Mouse (Mus musculus): ENCODE results near the gene Cyfip2. TPM values are rescaled to one million over a fixed set of nuclear protein-coding genes. Genes with fewer than 3 reads are reported as not detected.

The Cyfip2 gene
- polyA plus RNA-seq, 1 experiment from 2014 or later = 20.4 TPM

GRCm38 (mm10) chr11:46241150-46241673, 71.4 kb downstream of the Cyfip2 start:
- H3K27ac ChIP-seq (replicated peaks) = no peak overlapping the region
- peaks cover 60% of the 10 kb centered on the region for H3K36me3 ChIP-seq
- DNase-seq (ENCODE audit: low spot score) = no peak
- no peaks in the 10 kb centered on the region for H3K27me3 ChIP-seq (ENCODE audit: low read depth, poor library complexity, severe bottlenecking)
- no peaks in the 10 kb centered on the region for H3K9me3 ChIP-seq (replicated peaks)
- WGBS = 89% methylated on average over 7 of the region's 7 CpGs
- H3K4me3 ChIP-seq = no peak overlapping the region
- peaks cover under 1% of the 10 kb centered on the region for H3K4me1 ChIP-seq

GRCm38 (mm10) chr11:46236976-46237375, 75.7 kb downstream of the Cyfip2 start:
- no peak overlapping the region for H3K4me3 ChIP-seq
- peaks cover 24% of the 10 kb centered on the region for H3K4me1 ChIP-seq
- H3K36me3 ChIP-seq = peaks cover 49% of the 10 kb centered on the region
- H3K9me3 ChIP-seq (replicated peaks) = no peaks in the 10 kb centered on the region
- no peak overlapping the region for H3K27ac ChIP-seq (replicated peaks)
- 39% methylated on average over 4 of the region's 4 CpGs for WGBS
- no peaks in the 10 kb centered on the region for H3K27me3 ChIP-seq (ENCODE audit: low read depth, poor library complexity, severe bottlenecking)
- peak; percentile 60 for DNase-seq (ENCODE audit: low spot score)

- no peaks in the 10 kb centered on the region for H3K27me3 ChIP-seq (ENCODE audit: low read depth, poor library complexity, severe bottlenecking)
- H3K27ac ChIP-seq (replicated peaks) = peak within 1 kb of the TSS; percentile 61
- H3K4me1 ChIP-seq = peaks cover 24% of the 10 kb centered on the region
- no peaks in the 10 kb centered on the region for H3K9me3 ChIP-seq (replicated peaks)
- DNase-seq (ENCODE audit: low spot score) = peak; percentile 56
- peak within 1 kb of the TSS; percentile 7; the same call in 1 of the 2 replicates for H3K4me3 ChIP-seq
- peaks cover 33% of the 10 kb centered on the region for H3K36me3 ChIP-seq
- 34% methylated on average over 11 of the region's 11 CpGs for WGBS
Observed at GRCm38 (mm10) chr11:46235334-46235733, 77.3 kb downstream of the Cyfip2 start, which contains the start of gene Fndc9. Gene Fndc9 (plus strand): TSS chr11:46235531.

DNA sequence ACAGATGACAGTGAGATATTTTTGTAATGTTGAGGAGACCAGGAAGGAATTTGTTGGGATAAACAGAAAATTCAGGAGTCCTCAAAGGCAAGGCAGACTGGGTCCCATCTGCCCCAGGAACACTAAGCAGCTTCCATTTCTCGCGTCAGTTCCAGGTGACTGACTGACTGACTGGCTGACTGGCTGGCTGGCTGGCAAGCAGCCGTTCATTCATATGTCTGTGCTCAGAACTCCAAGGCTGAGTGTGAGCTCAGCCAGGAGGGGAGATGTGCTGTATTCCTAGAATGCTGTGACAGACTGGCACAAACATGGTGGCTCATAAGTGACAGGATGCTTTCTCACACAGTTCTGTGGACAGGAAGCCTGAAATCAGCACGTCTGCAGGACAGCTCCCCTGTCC, 78.7 kb downstream of the Cyfip2 start:
- no peaks in the 10 kb centered on the region for H3K27me3 ChIP-seq (ENCODE audit: low read depth, poor library complexity, severe bottlenecking)
- H3K27ac ChIP-seq (replicated peaks) = no peak overlapping the region; the same call in 1 of the 2 replicates
- H3K4me1 ChIP-seq = peaks cover 24% of the 10 kb centered on the region
- no peak overlapping the region for H3K4me3 ChIP-seq
- H3K9me3 ChIP-seq (replicated peaks) = no peaks in the 10 kb centered on the region
- peaks cover 19% of the 10 kb centered on the region for H3K36me3 ChIP-seq
- no peak for DNase-seq (ENCODE audit: low spot score)
- 84% methylated on average over 4 of the region's 4 CpGs for WGBS

GRCm38 (mm10) chr11:46232803-46233202, 79.9 kb downstream of the Cyfip2 start:
- DNase-seq (ENCODE audit: low spot score) = no peak
- H3K9me3 ChIP-seq (replicated peaks) = no peaks in the 10 kb centered on the region
- H3K36me3 ChIP-seq = peaks cover 7% of the 10 kb centered on the region
- H3K27me3 ChIP-seq (ENCODE audit: low read depth, poor library complexity, severe bottlenecking) = no peaks in the 10 kb centered on the region
- H3K27ac ChIP-seq (replicated peaks) = no peak overlapping the region
- H3K4me1 ChIP-seq = peaks cover 24% of the 10 kb centered on the region
- H3K4me3 ChIP-seq = no peak overlapping the region
- WGBS = 93% methylated on average over 4 of the region's 4 CpGs

DNA sequence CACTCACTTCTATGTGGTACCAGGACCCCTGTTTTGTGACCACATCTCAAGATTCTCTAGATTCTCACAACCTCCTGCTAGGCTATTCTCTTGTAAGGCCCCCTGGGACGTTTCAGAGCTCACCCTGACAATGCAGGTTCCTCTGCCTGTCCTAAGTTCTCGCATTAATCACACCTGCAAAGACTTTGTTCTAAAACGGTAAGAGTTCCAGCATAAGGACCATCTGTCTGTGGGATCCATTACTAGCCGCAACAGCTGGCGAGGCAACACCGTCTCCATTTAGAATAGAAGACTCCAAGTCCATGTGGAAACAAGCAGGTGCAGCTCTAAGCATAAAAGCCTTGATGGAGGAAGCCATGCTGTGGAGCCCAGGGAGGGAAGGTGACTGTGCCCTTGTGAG, 82.5 kb downstream of the Cyfip2 start:
- 70% methylated on average over 6 of the region's 6 CpGs for WGBS
- Histone ChIP-seq H3K36me3 (no peaks in the 10 kb centered on the region), H3K9me3 (replicated peaks) (no peaks in the 10 kb centered on the region), H3K4me3 (no peak overlapping the region), H3K27ac (replicated peaks) (no peak overlapping the region), H3K4me1 (peaks cover 13% of the 10 kb centered on the region), H3K27me3 (ENCODE audit: low read depth, poor library complexity, severe bottlenecking) (no peaks in the 10 kb centered on the region)
- no peak for DNase-seq (ENCODE audit: low spot score)

- no peaks in the 10 kb centered on the region for H3K9me3 ChIP-seq (replicated peaks)
- H3K27me3 ChIP-seq (ENCODE audit: low read depth, poor library complexity, severe bottlenecking) = no peaks in the 10 kb centered on the region
- no peak for DNase-seq (ENCODE audit: low spot score)
- no peak overlapping the region for H3K4me3 ChIP-seq
- peaks cover 16% of the 10 kb centered on the region for H3K36me3 ChIP-seq
- H3K27ac ChIP-seq (replicated peaks) = no peak overlapping the region
- WGBS = 87% methylated on average over 5 of the region's 5 CpGs
- H3K4me1 ChIP-seq = peaks cover 5% of the 10 kb centered on the region; the same call in 1 of the 2 replicates
Observed at GRCm38 (mm10) chr11:46225345-46225744, 87.3 kb downstream of the Cyfip2 start.

GRCm38 (mm10) chr11:46223575-46223974, 89.1 kb downstream of the Cyfip2 start:
- Histone ChIP-seq H3K36me3 (peaks cover 16% of the 10 kb centered on the region), H3K4me3 (no peak overlapping the region), H3K4me1 (peaks cover 23% of the 10 kb centered on the region), H3K27ac (replicated peaks) (no peak overlapping the region), H3K27me3 (ENCODE audit: low read depth, poor library complexity, severe bottlenecking) (no peaks in the 10 kb centered on the region), H3K9me3 (replicated peaks) (no peaks in the 10 kb centered on the region)
- 78% methylated on average over 2 of the region's 2 CpGs for WGBS
- no peak for DNase-seq (ENCODE audit: low spot score)

GRCm38 (mm10) chr11:46220211-46220610, 92.4 kb downstream of the Cyfip2 start:
- Histone ChIP-seq H3K27me3 (ENCODE audit: low read depth, poor library complexity, severe bottlenecking) (no peaks in the 10 kb centered on the region), H3K4me1 (peaks cover 37% of the 10 kb centered on the region), H3K36me3 (peaks cover 16% of the 10 kb centered on the region), H3K9me3 (replicated peaks) (no peaks in the 10 kb centered on the region), H3K27ac (replicated peaks) (no peak overlapping the region), H3K4me3 (no peak overlapping the region)
- WGBS = 87% methylated on average over 2 of the region's 2 CpGs
- DNase-seq (ENCODE audit: low spot score) = no peak

- Histone ChIP-seq H3K4me1 (peaks cover 40% of the 10 kb centered on the region), H3K9me3 (replicated peaks) (no peaks in the 10 kb centered on the region), H3K27ac (replicated peaks) (peak overlapping the region; percentile 68; the same call in 1 of the 2 replicates), H3K4me3 (no peak overlapping the region), H3K27me3 (ENCODE audit: low read depth, poor library complexity, severe bottlenecking) (no peaks in the 10 kb centered on the region), H3K36me3 (peaks cover 16% of the 10 kb centered on the region)
- WGBS = 83% methylated on average over 9 of the region's 9 CpGs
- DNase-seq (ENCODE audit: low spot score) = no peak
Observed at GRCm38 (mm10) chr11:46219380-46219779, 93.3 kb downstream of the Cyfip2 start.

DNA sequence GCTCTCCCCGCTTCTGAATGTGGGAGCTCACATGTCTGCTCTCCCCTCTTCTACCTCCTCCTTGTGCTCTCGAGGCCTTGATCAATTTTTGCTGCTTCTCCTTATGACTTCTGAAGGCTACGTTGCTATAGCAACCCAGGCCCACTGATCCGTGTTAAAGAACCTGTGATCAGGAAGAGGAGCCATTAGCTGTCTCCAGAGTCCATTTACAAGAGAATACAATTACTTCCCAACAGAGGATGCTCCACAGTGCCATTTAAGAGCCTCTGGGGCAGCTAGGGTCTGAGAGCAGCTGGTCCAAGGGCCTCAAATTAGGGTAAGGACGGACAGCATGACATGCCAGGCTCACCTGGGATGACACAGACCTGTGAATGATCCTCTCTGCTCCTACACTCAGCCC, 94.1 kb downstream of the Cyfip2 start:
- 30% methylated on average over 5 of the region's 5 CpGs for WGBS
- Histone ChIP-seq H3K27me3 (ENCODE audit: low read depth, poor library complexity, severe bottlenecking) (no peaks in the 10 kb centered on the region), H3K4me1 (peaks cover 44% of the 10 kb centered on the region), H3K27ac (replicated peaks) (peak overlapping the region; percentile 68), H3K36me3 (peaks cover 13% of the 10 kb centered on the region), H3K9me3 (replicated peaks) (no peaks in the 10 kb centered on the region), H3K4me3 (no peak overlapping the region)
- no peak for DNase-seq (ENCODE audit: low spot score)

- no peak overlapping the region for H3K27ac ChIP-seq (replicated peaks)
- WGBS = 84% methylated on average over 9 of the region's 9 CpGs
- peaks cover 10% of the 10 kb centered on the region for H3K36me3 ChIP-seq
- H3K4me3 ChIP-seq = no peak overlapping the region
- no peaks in the 10 kb centered on the region for H3K27me3 ChIP-seq (ENCODE audit: low read depth, poor library complexity, severe bottlenecking)
- no peaks in the 10 kb centered on the region for H3K9me3 ChIP-seq (replicated peaks)
- peaks cover 44% of the 10 kb centered on the region for H3K4me1 ChIP-seq
- DNase-seq (ENCODE audit: low spot score) = no peak
Observed at GRCm38 (mm10) chr11:46217686-46218085, 95.0 kb downstream of the Cyfip2 start.

DNA sequence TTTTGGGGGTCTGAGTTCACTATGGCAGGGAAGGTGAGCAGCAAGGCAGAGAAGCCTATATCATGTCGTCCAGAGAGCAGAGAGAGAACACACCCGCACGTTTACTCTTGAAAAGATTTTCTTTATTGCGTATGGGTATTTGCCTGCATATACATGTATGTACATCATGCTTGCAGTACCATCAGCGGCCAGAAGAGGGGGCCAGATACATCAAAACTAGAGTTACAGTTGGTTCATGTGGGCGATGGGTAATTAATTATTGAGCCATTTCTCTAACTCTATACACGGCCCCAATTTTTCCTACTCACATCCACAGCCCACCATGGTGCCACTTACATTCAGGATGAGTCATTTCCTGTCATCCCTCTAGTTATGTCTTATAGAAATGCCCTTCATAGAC, 96.0 kb downstream of the Cyfip2 start:
- Histone ChIP-seq H3K27me3 (ENCODE audit: low read depth, poor library complexity, severe bottlenecking) (no peaks in the 10 kb centered on the region), H3K9me3 (replicated peaks) (no peaks in the 10 kb centered on the region), H3K4me1 (peaks cover 51% of the 10 kb centered on the region), H3K4me3 (no peak overlapping the region), H3K36me3 (peaks cover 10% of the 10 kb centered on the region), H3K27ac (replicated peaks) (no peak overlapping the region)
- WGBS = 76% methylated on average over 7 of the region's 7 CpGs
- peak; percentile 43 for DNase-seq (ENCODE audit: low spot score)
